Mouse (Mus musculus) heart, postnatal 0 days (tissue): Measurements from ENCODE around the gene Tnfrsf25. TPM values are rescaled to one million over a fixed set of nuclear protein-coding genes. Genes with fewer than 3 reads are reported as not detected.

Experiments used
- ATAC-seq: fragments of 200-750 bp; cut with Nextera tagmentation; 2 replicates; pipeline ENCODE4 v1.8.0; 2017; ENCODE audit warnings: low read depth, moderate number of reproducible peaks, moderate library complexity; ENCODE audit not compliant: insufficient read depth
- DNase-seq: peaks from one replicate; pipeline ENCODE4 v3.0.0-alpha.2; 2016; ENCODE audit warnings: low spot score
- H3K27ac ChIP-seq: fragments of 300-500 bp; sonication (generic); 2 replicates; pipeline ENCODE4 v1.5.1; 2014; ENCODE audit warnings: low read depth, mild to moderate bottlenecking
- H3K27me3 ChIP-seq: fragments of 300-500 bp; sonication (generic); 2 replicates; pipeline ENCODE4 v1.6.1; 2014; ENCODE audit warnings: low read length, mixed read lengths; ENCODE audit not compliant: control insufficient read depth, insufficient read depth
- H3K36me3 ChIP-seq: fragments of 300-500 bp; sonication (generic); replicated peaks from 2 replicates; pipeline ENCODE4 v1.6.1; 2014; ENCODE audit warnings: low read length, mixed read lengths; ENCODE audit not compliant: control insufficient read depth, insufficient read depth
- H3K4me1 ChIP-seq: fragments of 300-500 bp; sonication (generic); 2 replicates; pipeline ENCODE4 v1.6.1; 2014; ENCODE audit warnings: antibody characterized with exemption; ENCODE audit not compliant: control insufficient read depth, insufficient read depth
- H3K4me2 ChIP-seq: fragments of 300-500 bp; sonication (generic); 2 replicates; pipeline ENCODE4 v1.6.1; 2014; ENCODE audit warnings: low read depth, mild to moderate bottlenecking, low read length, moderate library complexity
- H3K4me3 ChIP-seq: fragments of 300-500 bp; sonication (generic); 2 replicates; pipeline ENCODE4 v1.5.1; 2014; ENCODE audit warnings: low read depth, low read length
- H3K9ac ChIP-seq: fragments of 300-500 bp; sonication (generic); replicated peaks from 2 replicates; pipeline ENCODE4 v1.6.1; 2014; ENCODE audit warnings: low read depth, low read length, mixed read lengths
- H3K9me3 ChIP-seq: fragments of 300-500 bp; sonication (generic); replicated peaks from 2 replicates; pipeline ENCODE4 v1.6.1; 2016; ENCODE audit warnings: low read length; ENCODE audit not compliant: control insufficient read depth
- CTCF ChIP-seq: IDR thresholded peaks from 2 replicates; pipeline ENCODE4 v1.5.1; 2016; ENCODE audit warnings: antibody characterized with exemption, control low read depth, low read depth
- EP300 ChIP-seq: IDR thresholded peaks from 2 replicates; pipeline ENCODE4 v1.6.1; 2016; ENCODE audit warnings: antibody characterized with exemption, low read depth
- WGBS: fragments of 180-500 bp; shearing (Covaris S2); extraction: QIAGEN DNeasy Blood & Tissue Kit; methylation state at CpG from one replicate; pipeline ENCODE4 v1.1.7; 2014; 5-methylcytosine and 5-hydroxymethylcytosine counted together
- polyA plus RNA-seq: library from polyadenylated mRNA; unstranded; fragments of >200 nt; fragmentation: Nextera tagmentation; extraction: Ambion mirVana; gene quantifications from 2 replicates; pipeline ENCODE4 v1.2.1, GENCODE M21; 2015
- total RNA-seq: library from RNA; depleted of rRNA; stranded (reverse); fragments of >200 nt; gene quantifications from 2 replicates; pipeline ENCODE4 v1.2.3, GENCODE M21; 2014; ENCODE audit warnings: low replicate concordance

Gene Tnfrsf25
- total and polyA plus RNA-seq, 2 experiments from 2014 or later = 0.75 TPM; not detected in 1

DNA sequence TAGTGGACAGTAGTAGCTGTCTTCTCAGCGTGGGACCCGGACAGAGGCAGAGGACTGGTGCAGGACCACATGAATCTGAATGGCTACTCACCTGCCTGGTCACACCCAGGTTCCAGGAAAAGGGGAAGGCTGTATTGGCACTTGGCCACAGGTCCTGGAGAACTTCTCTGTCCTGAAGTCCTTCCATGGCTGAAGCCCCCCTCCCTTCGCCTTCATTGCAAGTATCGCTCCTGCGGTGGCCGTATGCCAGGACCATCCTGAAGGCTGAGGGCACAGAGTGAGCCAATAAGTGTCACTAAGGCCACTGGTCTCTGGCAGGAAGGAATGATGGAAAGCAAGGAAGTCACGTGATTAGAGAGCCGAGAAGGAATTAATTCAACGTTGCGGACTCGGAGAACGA, 21.5 kb upstream of the Tnfrsf25 start:
- Histone ChIP-seq H3K27me3 (no peaks in the 10 kb centered on the region), H3K4me3 (no peak overlapping the region), H3K9ac (no peak overlapping the region), H3K4me2 (no peak overlapping the region), H3K9me3 (no peaks in the 10 kb centered on the region), H3K27ac (no peak overlapping the region), H3K36me3 (no peaks in the 10 kb centered on the region), H3K4me1 (peaks cover 10% of the 10 kb centered on the region)
- no peak for TF ChIP-seq EP300
- DNase-seq (no peak), ATAC-seq (no peak)
- WGBS = 74% methylated on average over 12 of the region's 12 CpGs

DNA sequence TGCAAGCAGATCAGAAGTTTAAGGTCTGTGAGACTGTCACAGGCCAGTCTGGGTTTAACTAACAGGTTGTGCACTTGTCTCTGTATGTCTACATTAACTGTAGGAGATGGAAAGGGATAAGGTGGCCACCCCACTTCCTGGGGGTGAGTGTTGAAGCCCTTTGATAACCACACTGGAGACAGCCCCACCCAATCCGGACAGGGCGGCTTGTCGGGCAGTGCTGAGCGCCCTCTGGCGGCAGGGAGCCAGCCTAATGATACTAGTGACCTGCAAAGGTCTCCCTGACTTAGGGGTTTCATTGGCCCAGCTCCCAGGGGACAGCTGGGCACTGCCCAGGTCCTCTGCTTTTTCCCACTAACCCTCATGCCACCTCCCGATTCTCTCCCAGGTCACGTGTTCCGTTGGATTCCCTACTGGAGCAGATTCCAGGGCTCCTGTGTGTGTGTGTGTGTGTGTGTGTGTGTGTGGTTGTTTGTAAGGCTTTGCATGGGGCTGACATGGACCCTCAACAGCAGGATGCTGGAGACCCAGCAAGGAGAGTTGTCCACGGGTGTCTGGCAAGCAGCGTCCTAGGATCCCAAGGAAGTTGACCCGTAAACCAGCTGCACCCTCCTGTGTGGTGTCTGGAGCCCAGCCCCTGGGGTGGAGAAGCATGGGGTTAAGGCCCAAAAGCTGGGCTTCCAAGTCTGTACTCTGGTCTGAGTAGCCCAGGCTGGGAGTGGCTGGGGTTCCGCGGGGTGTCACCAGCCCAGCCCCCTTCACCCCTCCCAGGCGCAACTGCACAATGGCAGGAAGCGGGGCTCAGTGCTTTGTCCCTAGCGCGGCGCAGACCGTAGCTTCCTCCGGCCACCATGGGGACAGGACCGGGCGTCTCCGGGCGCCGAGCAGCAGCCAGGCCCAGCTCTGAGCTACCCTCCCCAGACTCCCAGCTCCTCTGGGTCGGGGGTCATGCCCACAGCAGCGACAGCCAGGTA, 19.5 kb upstream of the Tnfrsf25 start:
- TF ChIP-seq EP300 (no peak), CTCF (peak; percentile 70)
- Histone ChIP-seq H3K9ac (peak overlapping the region; percentile 52), H3K36me3 (no peaks in the 10 kb centered on the region), H3K4me1 (peaks cover 10% of the 10 kb centered on the region), H3K27ac (peak overlapping the region; percentile 90), H3K4me2 (peak overlapping the region; percentile 53), H3K4me3 (peak overlapping the region; percentile 54), H3K9me3 (no peaks in the 10 kb centered on the region), H3K27me3 (no peaks in the 10 kb centered on the region)
- DNase-seq (peak; percentile 69), ATAC-seq (peak; percentile 71)
- 26% methylated on average over 27 of the region's 27 CpGs for WGBS

- H3K4me2 ChIP-seq = peak overlapping the region; percentile 53
- peak overlapping the region; percentile 54 for H3K4me3 ChIP-seq
- H3K27ac ChIP-seq = peak overlapping the region; percentile 90
- TF ChIP-seq EP300 = no peak
- TF ChIP-seq CTCF = no peak
- peaks cover 10% of the 10 kb centered on the region for H3K4me1 ChIP-seq
- no peaks in the 10 kb centered on the region for H3K9me3 ChIP-seq
- H3K9ac ChIP-seq = peak overlapping the region; percentile 52
- ATAC-seq (peak; percentile 37; the same call in 1 of the 2 replicates), DNase-seq (no peak)
- no peaks in the 10 kb centered on the region for H3K36me3 ChIP-seq
- 53% methylated on average over 6 of the region's 6 CpGs for WGBS
- H3K27me3 ChIP-seq = no peaks in the 10 kb centered on the region
These were observed 18.8 kb upstream of the Tnfrsf25 start for GRCm38 (mm10) chr4:152096927-152097326.

DNA sequence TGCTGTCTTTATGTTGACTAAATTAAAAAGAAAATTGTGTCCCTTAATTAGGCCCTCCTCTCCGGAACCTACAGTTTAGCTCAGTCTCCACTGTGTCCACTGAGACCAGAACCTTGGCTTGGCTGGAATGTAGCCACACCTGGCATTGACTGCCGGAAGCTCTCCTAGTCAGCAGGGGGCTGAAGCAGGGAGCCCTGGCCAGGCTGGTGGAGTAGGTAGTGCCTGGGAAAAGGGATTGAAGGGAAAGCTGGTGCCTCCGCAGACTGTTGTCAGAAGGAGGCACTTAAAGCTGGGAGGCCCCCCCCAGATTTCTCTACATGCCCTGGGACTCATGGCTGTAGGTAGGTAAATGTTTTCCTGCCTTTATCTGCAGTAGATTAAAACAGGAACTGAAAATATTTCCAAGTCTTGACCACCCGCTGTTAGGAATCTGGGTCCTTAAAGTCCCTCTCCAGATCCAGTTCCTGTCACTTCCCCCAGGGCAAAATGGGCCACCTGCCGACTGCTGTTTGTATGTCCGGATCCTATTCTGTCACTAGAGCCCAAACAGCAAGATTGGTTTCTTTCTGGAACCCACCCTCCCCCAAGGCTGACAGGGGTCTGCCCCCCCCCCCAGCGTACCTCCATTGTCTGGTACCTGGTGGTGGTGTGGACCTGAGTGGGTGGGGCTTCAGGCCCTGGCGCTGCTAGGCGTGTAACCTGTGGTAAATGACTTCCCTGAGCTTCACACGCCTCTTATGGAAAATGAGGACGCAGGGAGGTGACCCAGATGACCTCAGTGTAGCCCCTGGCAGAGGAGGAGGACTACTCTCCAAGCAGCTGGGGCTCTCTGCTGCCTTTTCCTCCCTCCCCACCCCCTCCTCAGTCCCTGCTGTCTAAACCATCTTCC, 17.6 kb upstream of the Tnfrsf25 start:
- peaks cover 10% of the 10 kb centered on the region for H3K4me1 ChIP-seq
- WGBS = 40% methylated on average over 11 of the region's 11 CpGs

DNA sequence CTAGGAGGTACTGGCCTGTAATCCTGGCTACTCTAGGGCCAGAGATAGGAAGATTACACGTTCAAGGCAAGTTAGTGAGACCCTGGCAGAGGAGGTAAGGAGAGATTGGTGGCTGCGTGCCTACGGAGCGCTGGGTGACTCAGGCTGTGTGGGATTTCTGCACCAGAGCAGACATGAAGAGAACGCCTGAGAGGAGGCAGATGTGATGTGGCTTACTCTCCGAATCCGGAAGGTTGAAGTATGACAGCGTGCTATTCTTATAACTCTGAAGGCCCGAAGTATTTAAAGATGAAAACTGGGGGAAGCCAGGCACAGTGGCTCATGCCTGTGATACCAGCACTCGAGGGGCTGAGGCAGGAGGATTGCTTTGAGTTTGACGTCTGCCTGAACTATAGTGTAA, 15.2 kb upstream of the Tnfrsf25 start:
- Histone ChIP-seq H3K27ac (peak overlapping the region; percentile 76), H3K27me3 (no peaks in the 10 kb centered on the region), H3K9ac (no peak overlapping the region), H3K4me3 (no peak overlapping the region), H3K9me3 (no peaks in the 10 kb centered on the region), H3K4me2 (no peak overlapping the region), H3K36me3 (peaks cover 31% of the 10 kb centered on the region), H3K4me1 (peaks cover 10% of the 10 kb centered on the region)
- ATAC-seq (no peak), DNase-seq (no peak)
- 35% methylated on average over 11 of the region's 11 CpGs for WGBS
- TF ChIP-seq EP300 (no peak), CTCF (no peak)

More for the DNA sequence above, 17.6 kb upstream of the Tnfrsf25 start:
- ATAC-seq = no peak
- Histone ChIP-seq H3K27ac (peak overlapping the region; percentile 90), H3K36me3 (0 out of 2 replicates have a peak, but pooled peaks cover 12% of the 10 kb centered on the region), H3K9ac (0 out of 2 replicates have a peak overlapping the region, but pooled peaks have one; percentile 36), H3K4me3 (peak overlapping the region; percentile 54), H3K9me3 (no peaks in the 10 kb centered on the region), H3K4me2 (peak overlapping the region; percentile 53), H3K27me3 (no peaks in the 10 kb centered on the region)
- TF ChIP-seq CTCF (no peak), EP300 (no peak)
- DNase-seq = no peak
